Mouse (Mus musculus) c-Kit-positive CD71-positive TER-119-negative erythroid progenitor cells, embryonic 14.5 days (primary cell): ENCODE measurements around the gene Zfc3h1.

ENCODE experiments used
- DNase-seq: peaks from one replicate; pipeline ENCODE4 v3.0.0-alpha.2; 2013; ENCODE audit warnings: low read depth

The Zfc3h1 gene

GRCm38 (mm10) chr10:115385018-115386002, 551 bp downstream of the Zfc3h1 start:
- peak; percentile 57 for DNase-seq

DNA sequence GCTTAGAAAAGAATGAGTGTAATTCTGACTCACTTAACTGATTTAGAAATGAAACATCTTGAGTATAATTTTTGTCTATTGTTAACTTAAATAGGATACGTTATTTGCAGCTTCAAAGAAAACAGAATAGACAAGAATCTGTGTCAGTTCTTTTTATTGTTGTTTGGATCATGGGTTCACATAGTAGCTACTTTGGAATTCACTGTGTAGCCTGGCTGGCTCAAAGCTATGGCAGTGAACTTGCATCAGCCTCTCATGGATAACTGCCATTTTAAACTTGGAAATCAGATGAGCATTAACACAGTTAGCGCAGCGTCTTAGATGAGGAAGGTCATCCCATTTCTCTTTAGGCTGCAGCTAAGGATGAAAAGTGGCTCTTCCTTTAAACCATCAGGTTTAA, 3.1 kb downstream of the Zfc3h1 start:
- DNase-seq = no peak

DNA sequence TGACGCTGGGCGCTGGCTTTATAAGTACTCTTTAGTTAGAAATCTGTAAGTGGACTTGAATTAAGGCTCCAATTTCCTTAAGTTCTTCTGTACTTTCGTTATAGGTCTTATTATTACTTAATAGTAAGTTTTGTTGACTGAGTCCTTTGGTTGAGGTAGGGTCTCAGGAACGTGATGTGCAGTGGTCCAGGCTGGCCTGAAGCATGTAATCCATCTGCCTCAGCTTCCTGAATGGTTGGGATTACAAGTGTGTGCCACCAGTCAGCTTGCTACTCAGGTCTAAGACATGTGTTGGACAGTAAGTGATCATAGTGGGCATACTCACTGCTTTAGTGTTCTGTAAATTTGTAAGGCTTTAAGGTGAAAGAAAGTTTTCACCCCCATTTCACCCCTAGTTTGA, 6.3 kb downstream of the Zfc3h1 start:
- no peak for DNase-seq

- no peak for DNase-seq
Observed at GRCm38 (mm10) chr10:115391896-115392295, 7.1 kb downstream of the Zfc3h1 start.

DNA sequence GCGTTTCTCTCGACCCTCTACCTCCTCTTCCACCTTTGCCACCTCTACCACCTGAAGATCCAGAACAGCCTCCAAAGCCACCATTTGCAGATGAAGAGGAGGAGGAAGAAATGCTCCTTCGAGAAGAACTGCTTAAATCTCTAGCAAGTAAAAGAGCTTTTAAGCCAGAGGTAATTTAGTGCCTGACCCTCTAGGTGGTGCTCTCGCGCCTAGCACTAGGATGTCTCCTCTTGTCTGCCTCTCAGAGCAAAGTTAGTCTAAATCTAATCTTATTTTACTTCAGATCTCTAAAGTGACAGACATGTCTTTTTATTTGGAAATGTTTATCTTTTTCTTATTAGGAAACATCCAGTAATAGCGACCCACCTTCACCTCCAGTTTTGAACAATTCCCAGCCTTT, 21.6 kb downstream of the Zfc3h1 start:
- peak; percentile 51 for DNase-seq

DNA sequence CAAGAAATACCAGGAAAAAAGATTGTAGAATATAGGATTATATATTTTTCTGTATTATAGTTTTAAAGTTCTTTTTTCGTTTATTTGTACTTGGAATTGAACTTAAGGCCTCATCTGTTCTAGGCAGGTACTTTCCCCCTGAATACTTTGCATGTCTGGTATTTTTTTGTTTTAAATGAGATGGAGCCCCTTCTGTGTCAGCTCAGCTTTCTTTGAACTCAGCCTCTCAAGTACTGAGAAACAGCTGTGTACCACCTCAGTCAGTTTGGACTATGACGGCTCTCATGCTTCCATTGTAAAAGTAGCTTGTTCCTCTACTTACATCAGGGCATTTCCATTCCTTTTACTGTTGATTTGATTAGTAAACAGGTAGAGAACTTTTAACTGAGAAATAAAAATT, 28.7 kb downstream of the Zfc3h1 start:
- no peak for DNase-seq

DNA sequence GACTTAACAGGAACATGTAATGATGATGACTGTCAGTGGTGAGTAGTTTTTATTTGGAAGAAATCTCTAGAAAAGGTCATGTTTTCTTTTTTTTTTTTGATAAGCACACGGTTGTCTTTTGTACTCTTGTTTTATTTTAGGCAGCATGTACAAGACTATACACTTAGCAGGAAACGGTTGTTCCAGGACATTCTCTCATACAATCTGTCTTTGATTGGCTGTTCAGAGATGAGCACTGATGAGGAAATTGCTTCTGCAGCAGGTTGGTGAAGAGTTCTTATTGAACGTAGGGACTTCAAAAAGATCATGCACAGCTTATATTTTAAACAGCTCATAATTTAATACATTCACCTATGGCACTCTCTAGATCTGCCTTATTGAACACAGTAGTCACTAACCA, 29.3 kb downstream of the Zfc3h1 start:
- DNase-seq = no peak

DNA sequence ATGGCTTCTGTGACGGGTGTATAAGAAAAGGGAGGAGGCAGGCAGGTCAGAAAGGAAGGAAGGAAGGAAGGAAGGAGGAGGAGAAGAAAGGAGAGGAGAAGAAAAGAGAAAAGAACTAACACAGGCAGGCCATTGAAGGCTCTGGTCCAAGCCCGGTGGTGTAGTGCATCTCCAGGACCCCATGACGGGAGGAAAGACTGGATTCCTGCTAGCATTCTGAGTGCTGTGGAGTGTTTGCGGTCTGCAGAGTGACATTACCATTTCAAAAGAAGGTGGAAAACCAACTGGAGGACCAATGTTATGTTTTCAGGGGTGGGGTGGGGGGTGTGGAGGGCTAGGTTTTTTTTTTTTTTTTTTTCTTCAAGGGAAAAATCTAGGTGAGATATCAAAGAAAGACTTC, 37.2 kb downstream of the Zfc3h1 start:
- no peak for DNase-seq

DNA sequence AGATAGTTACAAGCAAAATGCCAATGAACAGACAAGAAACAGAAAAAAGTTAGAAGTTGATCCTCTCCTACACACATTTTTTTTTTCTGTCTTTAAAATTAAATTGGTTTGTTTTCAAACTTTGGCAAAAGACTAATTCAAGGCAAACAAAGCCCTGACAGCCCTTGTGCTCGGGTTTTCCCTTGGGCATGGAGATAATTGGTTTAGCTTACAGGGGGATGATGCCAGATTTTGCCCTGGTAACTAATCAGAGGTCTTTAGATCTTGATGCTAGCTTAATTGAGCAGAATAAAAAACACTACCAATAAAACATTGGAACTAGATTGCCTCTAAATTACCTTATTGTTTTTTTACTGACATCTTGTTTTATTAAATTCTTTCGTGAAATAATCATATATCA, 40.6 kb downstream of the Zfc3h1 start:
- no peak for DNase-seq

DNA sequence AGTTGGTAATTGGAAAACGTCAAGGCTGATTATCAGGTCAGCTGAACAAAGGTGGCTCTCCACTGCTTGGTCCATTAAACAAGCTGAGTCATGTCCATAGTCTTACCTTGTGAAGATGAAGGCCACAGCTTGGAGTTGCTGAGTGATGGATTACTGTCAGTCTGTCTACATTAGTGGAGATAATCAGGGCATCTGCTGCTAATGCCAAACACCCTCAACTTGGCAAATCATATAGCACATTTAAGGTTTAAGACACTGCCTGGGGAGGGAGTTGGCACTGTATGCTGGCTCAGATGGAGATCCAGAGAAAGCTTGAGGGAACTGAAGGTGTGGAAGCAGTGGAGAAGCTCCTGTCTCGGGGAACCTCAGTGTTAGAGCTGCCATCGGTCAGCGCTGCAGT, 52.5 kb downstream of the Zfc3h1 start:
- DNase-seq = no peak

DNA sequence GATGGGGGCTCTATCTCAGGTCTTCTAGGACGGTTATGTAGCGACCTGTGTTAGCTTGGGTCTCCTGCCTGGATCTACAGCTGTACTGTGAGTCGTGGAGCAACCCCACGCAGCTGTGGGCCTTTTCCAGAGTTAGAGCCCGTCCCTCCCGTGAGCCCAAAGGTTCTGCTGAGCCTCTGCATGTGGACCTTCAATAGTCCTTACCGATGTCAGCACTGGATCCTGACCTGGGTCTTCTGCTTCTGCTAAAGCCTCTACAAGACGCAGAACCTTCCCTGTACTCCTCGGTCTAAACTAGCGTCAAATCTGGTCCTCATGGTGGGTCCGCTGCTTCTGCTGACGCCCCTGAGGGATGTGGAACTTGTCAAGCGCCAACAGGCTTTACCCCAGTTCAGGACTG, 63.9 kb downstream of the Zfc3h1 start:
- no peak for DNase-seq

- no peak for DNase-seq
Observed at GRCm38 (mm10) chr10:115457368-115458021, 72.7 kb downstream of the Zfc3h1 start.

DNA sequence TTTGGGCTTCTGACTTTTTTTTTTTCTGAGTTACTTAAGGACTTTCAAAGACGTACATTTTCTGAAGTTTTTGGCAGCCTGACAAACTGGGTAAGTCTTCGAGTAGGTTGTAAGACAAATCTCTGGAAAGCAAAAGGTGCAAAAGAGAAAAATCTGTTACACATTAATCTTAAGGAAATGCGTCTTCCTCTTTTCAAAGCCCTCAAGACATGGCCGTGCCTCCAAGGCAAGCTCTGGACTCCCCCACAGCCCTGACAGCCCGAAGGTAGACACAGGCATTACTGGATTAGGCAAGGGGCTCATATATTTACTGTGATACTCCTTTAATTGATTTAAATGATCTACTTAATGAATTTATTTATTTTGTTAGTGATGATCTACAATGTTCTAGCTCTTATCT, 77.9 kb downstream of the Zfc3h1 start:
- no peak for DNase-seq

DNA sequence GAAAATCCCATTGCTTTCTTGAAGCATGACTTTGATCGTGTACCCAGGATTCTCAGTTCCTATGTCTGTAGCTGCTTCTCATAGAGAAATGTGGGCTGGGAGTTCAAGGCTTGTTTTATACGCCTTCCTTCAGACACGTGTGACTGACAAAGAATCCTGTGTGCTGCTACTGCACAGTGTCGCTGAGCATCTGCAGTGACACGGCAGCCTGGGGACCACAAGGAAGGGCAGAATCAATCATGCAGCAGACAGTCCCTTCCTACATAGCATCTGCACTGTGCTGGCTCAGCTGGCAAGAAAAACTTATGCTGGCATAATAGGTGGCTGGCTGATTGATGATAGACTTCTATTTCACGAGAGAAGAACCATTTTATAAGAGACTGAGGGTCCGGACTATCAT, 80.3 kb downstream of the Zfc3h1 start:
- DNase-seq = no peak

GRCm38 (mm10) chr10:115465778-115466177, 81.0 kb downstream of the Zfc3h1 start:
- DNase-seq = no peak

GRCm38 (mm10) chr10:115467985-115468384, 83.2 kb downstream of the Zfc3h1 start:
- no peak for DNase-seq

DNA sequence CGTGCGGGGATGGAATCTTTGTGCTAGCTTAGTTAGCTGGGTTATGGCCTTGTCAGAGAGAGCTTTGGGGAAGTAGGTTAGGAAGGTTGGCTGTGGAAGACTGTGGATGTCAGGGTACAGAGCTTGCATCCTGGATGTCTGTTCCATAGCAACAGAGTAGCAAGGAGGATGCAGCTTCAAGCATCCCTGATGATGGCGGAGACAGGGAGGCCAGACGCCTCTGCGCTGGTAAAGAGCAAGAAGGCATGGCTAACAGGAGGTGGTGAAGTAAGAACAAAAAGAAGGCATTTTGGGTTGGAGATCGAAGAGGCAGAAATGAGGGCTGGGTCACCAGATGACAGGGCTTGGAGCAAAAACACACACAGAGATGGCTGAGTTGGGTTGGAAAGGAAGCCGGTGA, 83.9 kb downstream of the Zfc3h1 start:
- no peak for DNase-seq

DNA sequence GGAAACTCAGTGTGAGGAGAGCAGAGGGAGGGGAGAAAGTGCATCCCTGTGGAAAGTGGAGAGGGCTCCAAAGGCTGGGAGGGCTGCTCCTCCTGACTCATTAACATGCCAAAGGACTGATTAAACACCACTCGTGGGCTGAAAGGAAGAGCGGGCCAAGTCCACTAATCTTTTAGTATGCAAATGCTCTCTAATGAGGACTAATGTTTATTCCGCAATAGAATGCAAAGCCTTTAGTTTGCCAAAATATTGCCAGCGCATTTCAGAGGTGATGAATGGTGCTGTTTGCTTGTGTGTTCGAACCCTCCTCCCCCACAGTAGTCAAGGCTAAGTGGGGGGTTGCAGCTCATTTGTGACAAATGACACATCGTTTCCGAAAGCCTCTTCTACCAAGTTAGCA, 84.3 kb downstream of the Zfc3h1 start:
- DNase-seq = no peak

DNA sequence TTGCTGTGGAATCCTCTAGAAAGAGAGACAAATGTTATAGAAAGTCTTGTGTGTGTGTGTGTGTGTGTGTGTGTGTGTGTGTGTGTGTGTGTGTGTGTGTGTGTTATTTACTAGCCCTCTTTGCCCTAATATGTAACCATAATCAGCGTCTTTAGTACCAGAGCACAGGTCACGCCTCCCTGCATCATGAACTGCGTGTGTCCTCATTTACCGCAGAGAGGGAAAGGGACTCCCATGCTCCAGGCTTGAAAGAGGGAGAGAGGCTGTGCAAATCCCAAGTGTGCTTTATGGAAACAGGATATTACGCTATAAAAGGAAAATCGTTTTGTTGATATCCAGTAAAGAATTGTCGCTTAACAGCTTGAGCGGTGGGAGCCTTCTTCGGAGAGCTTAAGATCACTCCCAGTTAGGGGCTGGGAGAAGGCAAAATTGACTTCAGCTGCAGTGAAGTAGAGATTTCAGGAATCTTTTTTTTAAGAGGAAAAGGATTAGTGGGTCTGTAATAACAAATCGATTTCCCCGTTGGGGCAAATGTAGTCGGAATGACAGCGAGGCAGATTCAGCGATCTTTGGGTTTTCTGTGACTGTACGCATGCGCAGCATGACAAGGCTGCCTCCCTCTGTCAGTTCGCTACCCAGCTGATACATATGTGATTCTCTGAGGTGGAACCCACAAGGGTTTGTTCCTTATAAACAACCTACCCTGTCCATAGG, 86.0 kb downstream of the Zfc3h1 start:
- no peak for DNase-seq

DNA sequence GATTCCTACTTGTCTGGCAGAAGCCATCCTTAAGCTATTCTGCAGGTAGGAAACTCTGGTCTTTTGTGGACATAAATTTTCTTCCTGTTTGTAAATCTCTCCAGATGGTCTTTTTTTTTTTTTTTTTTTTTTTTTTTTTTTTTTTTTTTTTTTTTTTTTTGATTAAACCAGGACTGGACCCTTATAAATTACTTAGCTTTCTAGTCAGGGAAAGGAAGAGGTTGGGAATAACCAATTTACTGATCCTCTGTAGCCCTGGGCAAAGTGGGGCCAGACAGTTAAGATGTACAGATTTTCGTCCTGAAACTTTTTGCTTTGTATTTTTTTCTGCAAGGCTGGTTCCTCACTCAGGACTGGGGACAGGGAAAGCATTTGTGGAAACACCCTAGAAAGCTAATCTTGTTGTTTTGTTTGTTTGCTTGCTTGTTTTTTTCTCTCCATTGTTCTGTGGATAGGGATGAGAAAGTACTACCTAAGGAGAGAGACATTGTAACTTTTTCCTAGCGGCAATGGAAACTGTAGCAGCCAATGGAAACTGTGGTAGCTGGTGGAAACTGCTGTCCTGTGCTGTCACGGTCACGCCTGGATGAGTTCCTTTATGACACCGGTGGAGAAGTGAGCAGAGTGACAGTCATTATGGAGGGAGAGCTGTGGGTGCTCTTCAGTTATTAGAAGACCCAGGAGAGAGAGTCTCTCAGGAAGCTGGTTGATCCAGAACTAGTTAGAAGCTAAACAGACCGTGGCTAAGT, 88.6 kb downstream of the Zfc3h1 start:
- DNase-seq = no peak

- no peak for DNase-seq
Observed at GRCm38 (mm10) chr10:115475000-115475550, 90.3 kb downstream of the Zfc3h1 start.

DNA sequence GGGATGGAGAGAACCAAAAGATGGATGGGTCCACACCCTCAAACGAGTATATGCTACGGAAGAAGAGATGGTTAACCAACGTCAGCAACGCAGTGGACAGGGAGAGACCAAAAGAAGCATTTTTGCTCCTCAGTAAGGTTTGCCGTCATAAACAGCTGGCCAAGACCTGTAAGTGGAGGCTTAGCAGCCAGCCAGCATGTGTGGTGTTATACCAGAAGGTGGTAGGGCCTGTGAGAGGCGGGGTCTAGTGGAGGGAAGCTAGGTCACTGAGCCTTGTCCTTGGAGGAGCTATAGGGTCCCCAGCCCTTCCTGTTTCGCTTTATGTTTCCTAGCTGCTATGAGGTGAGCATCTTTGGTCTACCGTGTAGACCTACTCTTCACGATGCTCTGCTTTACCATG, 91.7 kb downstream of the Zfc3h1 start:
- DNase-seq = no peak
